ENCODE assay signal across 15 mouse cellular contexts in genomic region chr11:59239428-59239785, GRCm38 (mm10). TPM values are rescaled to one million over a fixed set of nuclear protein-coding genes. Genes with fewer than 3 reads are reported as not detected.
DNase-seq lines count a peak whose midpoint lies in the region; ATAC-seq lines count a peak whose summit lies in the region.
"Had no signal": no experiment of that assay in that cellular context is flagged by ENCODE, and none has a peak within 500 bp of the region (broad histone marks: within the 10 kb centered on the region; RNA-seq: fewer than 3 reads in every experiment).

No protein-coding gene starts in this region.

- H3K4me3 ChIP-seq in kidney, embryonic 14.5 days (ENCODE audit: low read length): no peak overlapping the region
- H3K4me3 ChIP-seq in kidney, embryonic 15.5 days (replicated peaks): no peak overlapping the region
- no peak overlapping the region for H3K4me3 ChIP-seq in embryonic facial prominence, embryonic 12.5 days
- no peak overlapping the region for H3K4me3 ChIP-seq in hindbrain, embryonic 12.5 days
- H3K4me3 ChIP-seq in midbrain, embryonic 16.5 days (ENCODE audit: low read depth, low read length): no peak overlapping the region
- H3K4me3 ChIP-seq: erythroblast, embryonic 14.5 days; gastrocnemius, adult 2 months had no signal

- H3K27ac ChIP-seq in kidney, embryonic 14.5 days (ENCODE audit: low read depth, low read length): no peak overlapping the region
- H3K27ac ChIP-seq in kidney, embryonic 15.5 days: no peak overlapping the region
- H3K27ac ChIP-seq in embryonic facial prominence, embryonic 12.5 days: no peak overlapping the region
- H3K27ac ChIP-seq in hindbrain, embryonic 12.5 days: no peak overlapping the region
- H3K27ac ChIP-seq in midbrain, embryonic 16.5 days (ENCODE audit: low read length): no peak overlapping the region
- H3K27ac ChIP-seq: gastrocnemius, adult 2 months; liver, embryonic 14.5 days had no signal

- H3K27me3 ChIP-seq in kidney, embryonic 14.5 days (ENCODE audit: control insufficient read depth, insufficient read depth, low read length): peaks cover 18% of the 10 kb centered on the region; the same call in 1 of the 2 replicates
- H3K27me3 ChIP-seq in kidney, embryonic 15.5 days: peaks cover 33% of the 10 kb centered on the region
- peaks cover 18% of the 10 kb centered on the region; the same call in 1 of the 2 replicates for H3K27me3 ChIP-seq in embryonic facial prominence, embryonic 12.5 days
- peaks cover 37% of the 10 kb centered on the region for H3K27me3 ChIP-seq in hindbrain, embryonic 12.5 days
- H3K27me3 ChIP-seq in midbrain, embryonic 16.5 days (ENCODE audit: control insufficient read depth, insufficient read depth, low read depth, low read length): no peaks in the 10 kb centered on the region

- no peaks in the 10 kb centered on the region for H3K9me3 ChIP-seq in kidney, embryonic 14.5 days (ENCODE audit: control insufficient read depth, low read length)
- H3K9me3 ChIP-seq in kidney, embryonic 15.5 days (replicated peaks): no peaks in the 10 kb centered on the region
- H3K9me3 ChIP-seq in embryonic facial prominence, embryonic 12.5 days: no peaks in the 10 kb centered on the region
- H3K9me3 ChIP-seq in hindbrain, embryonic 12.5 days (replicated peaks): no peaks in the 10 kb centered on the region
- no peaks in the 10 kb centered on the region for H3K9me3 ChIP-seq in midbrain, embryonic 16.5 days (replicated peaks; ENCODE audit: control insufficient read depth, low read length, poor library complexity, severe bottlenecking)

- H3K4me2 ChIP-seq in kidney, embryonic 14.5 days (replicated peaks; ENCODE audit: low read depth, low read length): no peak overlapping the region
- H3K4me2 ChIP-seq in kidney, embryonic 15.5 days: no peak overlapping the region
- H3K4me2 ChIP-seq in embryonic facial prominence, embryonic 12.5 days (replicated peaks): no peak overlapping the region
- no peak overlapping the region for H3K4me2 ChIP-seq in hindbrain, embryonic 12.5 days (replicated peaks)
- H3K4me2 ChIP-seq in midbrain, embryonic 16.5 days (ENCODE audit: low read length): no peak overlapping the region

- H3K4me1 ChIP-seq in kidney, embryonic 14.5 days (ENCODE audit: control insufficient read depth, insufficient read depth, low read length): no peaks in the 10 kb centered on the region
- peaks cover 15% of the 10 kb centered on the region; the same call in 1 of the 2 replicates for H3K4me1 ChIP-seq in kidney, embryonic 15.5 days
- H3K4me1 ChIP-seq in embryonic facial prominence, embryonic 12.5 days: peaks cover 8% of the 10 kb centered on the region
- peaks cover 16% of the 10 kb centered on the region for H3K4me1 ChIP-seq in hindbrain, embryonic 12.5 days
- peaks cover 9% of the 10 kb centered on the region for H3K4me1 ChIP-seq in midbrain, embryonic 16.5 days (ENCODE audit: control insufficient read depth, insufficient read depth, low read length)

- ATAC-seq in kidney, embryonic 14.5 days (ENCODE audit: low FRiP score, low TSS enrichment): peak; percentile 32
- ATAC-seq in kidney, embryonic 15.5 days (replicated peaks; ENCODE audit: low FRiP score): no peak
- ATAC-seq in embryonic facial prominence, embryonic 12.5 days (ENCODE audit: insufficient number of reproducible peaks, insufficient read depth, low FRiP score, low TSS enrichment): peak; percentile 47; the same call in 1 of the 2 replicates
- peak; percentile 22; the same call in 1 of the 2 replicates for ATAC-seq in hindbrain, embryonic 12.5 days (ENCODE audit: low FRiP score)
- ATAC-seq in midbrain, embryonic 16.5 days: peak; percentile 3; the same call in 1 of the 2 replicates
- ATAC-seq: activated CD4-positive, CD25-positive, alpha-beta regulatory T cell, adult 4 months; CD4-positive, CD25-positive, alpha-beta regulatory T cell, adult 4 months had no signal

- H3K36me3 ChIP-seq in kidney, embryonic 14.5 days (ENCODE audit: control insufficient read depth, insufficient read depth, low read length): no peaks in the 10 kb centered on the region
- H3K36me3 ChIP-seq in kidney, embryonic 15.5 days: no peaks in the 10 kb centered on the region
- H3K36me3 ChIP-seq in embryonic facial prominence, embryonic 12.5 days: no peaks in the 10 kb centered on the region
- no peaks in the 10 kb centered on the region for H3K36me3 ChIP-seq in hindbrain, embryonic 12.5 days
- no peaks in the 10 kb centered on the region for H3K36me3 ChIP-seq in midbrain, embryonic 16.5 days (ENCODE audit: control insufficient read depth, insufficient read depth, low read length)

- 55% methylated on average over 4 of the region's 4 CpGs for WGBS in kidney, embryonic 14.5 days
- WGBS in kidney, embryonic 15.5 days: 51% methylated on average over 4 of the region's 4 CpGs
- WGBS in embryonic facial prominence, embryonic 12.5 days: 43% methylated on average over 4 of the region's 4 CpGs
- WGBS in hindbrain, embryonic 12.5 days: 50% methylated on average over 4 of the region's 4 CpGs
- 61% methylated on average over 4 of the region's 4 CpGs for WGBS in midbrain, embryonic 16.5 days

- no peak overlapping the region for H3K9ac ChIP-seq in kidney, embryonic 14.5 days (ENCODE audit: low read depth, low read length)
- no peak overlapping the region for H3K9ac ChIP-seq in kidney, embryonic 15.5 days
- H3K9ac ChIP-seq in embryonic facial prominence, embryonic 12.5 days: no peak overlapping the region
- no peak overlapping the region for H3K9ac ChIP-seq in hindbrain, embryonic 12.5 days
- H3K9ac ChIP-seq in midbrain, embryonic 16.5 days (ENCODE audit: low read depth, low read length): 0 out of 2 replicates have a peak overlapping the region, but pooled peaks have one; percentile 34
- H3K9ac ChIP-seq: liver, embryonic 14.5 days had no signal

- no peak for DNase-seq in adrenal gland, adult 8-10 months
- DNase-seq in testis, postnatal 10 days (ENCODE audit: low spot score): no peak

RNA-seq across cellular contexts. Expression of gene Arf1, which starts 11.3 kb away (rescaled TPM):
- 544 and 644 TPM in 2 replicates for polyA plus RNA-seq in kidney, embryonic 14.5 days (2014; fragmentation: Nextera tagmentation; extraction: Ambion mirVana)
- 700 and 709 TPM in 2 replicates for polyA plus RNA-seq in kidney, embryonic 15.5 days (2015; fragmentation: Nextera tagmentation; extraction: Ambion mirVana)
- 637 TPM in 2 replicates for polyA plus RNA-seq in embryonic facial prominence, embryonic 12.5 days (2016; fragmentation: Nextera tagmentation; extraction: Ambion mirVana)
- 590 and 625 TPM in 2 replicates for polyA plus RNA-seq in hindbrain, embryonic 12.5 days (2016; fragmentation: Nextera tagmentation; extraction: Ambion mirVana)
- polyA plus RNA-seq in midbrain, embryonic 16.5 days (2015; fragmentation: Nextera tagmentation; extraction: Ambion mirVana): 644 and 651 TPM in 2 replicates
- total RNA-seq in adrenal gland, adult 8-10 months (2022): 100 to 1,000 TPM; 408 to 506 (median 446) TPM

RNA-seq across cellular contexts. Expression of gene 2310033P09Rik, which starts 31.3 kb away (rescaled TPM):
- 36.9 and 41.8 TPM in 2 replicates for polyA plus RNA-seq in kidney, embryonic 14.5 days (2014; fragmentation: Nextera tagmentation; extraction: Ambion mirVana)
- 32.5 and 36.4 TPM in 2 replicates for polyA plus RNA-seq in kidney, embryonic 15.5 days (2015; fragmentation: Nextera tagmentation; extraction: Ambion mirVana)
- polyA plus RNA-seq in embryonic facial prominence, embryonic 12.5 days (2016; fragmentation: Nextera tagmentation; extraction: Ambion mirVana): 36.2 and 40.5 TPM in 2 replicates
- 29.6 and 31.9 TPM in 2 replicates for polyA plus RNA-seq in hindbrain, embryonic 12.5 days (2016; fragmentation: Nextera tagmentation; extraction: Ambion mirVana)
- polyA plus RNA-seq in midbrain, embryonic 16.5 days (2015; fragmentation: Nextera tagmentation; extraction: Ambion mirVana): 25.0 and 25.2 TPM in 2 replicates
- 10 to 100 TPM; 25.8 to 31.2 (median 29.6) TPM for total RNA-seq in adrenal gland, adult 8-10 months (2022)

RNA-seq across cellular contexts. Expression of gene Mrpl55, which starts 37.1 kb away (rescaled TPM):
- 113 and 128 TPM in 2 replicates for polyA plus RNA-seq in kidney, embryonic 14.5 days (2014; fragmentation: Nextera tagmentation; extraction: Ambion mirVana)
- polyA plus RNA-seq in kidney, embryonic 15.5 days (2015; fragmentation: Nextera tagmentation; extraction: Ambion mirVana): 99.6 and 102 TPM in 2 replicates
- 90.9 and 98.5 TPM in 2 replicates for polyA plus RNA-seq in embryonic facial prominence, embryonic 12.5 days (2016; fragmentation: Nextera tagmentation; extraction: Ambion mirVana)
- polyA plus RNA-seq in hindbrain, embryonic 12.5 days (2016; fragmentation: Nextera tagmentation; extraction: Ambion mirVana): 76.1 and 84.6 TPM in 2 replicates
- polyA plus RNA-seq in midbrain, embryonic 16.5 days (2015; fragmentation: Nextera tagmentation; extraction: Ambion mirVana): 80.3 and 91.1 TPM in 2 replicates
- total RNA-seq in adrenal gland, adult 8-10 months (2022): 10 to 100 TPM; 46.0 to 53.6 (median 47.1) TPM

RNA-seq across cellular contexts. Expression of gene Guk1, which starts 47.4 kb away (rescaled TPM):
- polyA plus RNA-seq in kidney, embryonic 14.5 days (2014; fragmentation: Nextera tagmentation; extraction: Ambion mirVana): 132 and 149 TPM in 2 replicates
- 117 and 120 TPM in 2 replicates for polyA plus RNA-seq in kidney, embryonic 15.5 days (2015; fragmentation: Nextera tagmentation; extraction: Ambion mirVana)
- 124 and 125 TPM in 2 replicates for polyA plus RNA-seq in embryonic facial prominence, embryonic 12.5 days (2016; fragmentation: Nextera tagmentation; extraction: Ambion mirVana)
- polyA plus RNA-seq in hindbrain, embryonic 12.5 days (2016; fragmentation: Nextera tagmentation; extraction: Ambion mirVana): 107 and 112 TPM in 2 replicates
- 242 and 261 TPM in 2 replicates for polyA plus RNA-seq in midbrain, embryonic 16.5 days (2015; fragmentation: Nextera tagmentation; extraction: Ambion mirVana)
- total RNA-seq in adrenal gland, adult 8-10 months (2022): 10 to 100 TPM; 67.1 to 80.4 (median 72.1) TPM

RNA-seq across cellular contexts. Expression of gene Wnt3a, which starts 51.1 kb away (rescaled TPM):
- not detected in 2 replicates for polyA plus RNA-seq in kidney, embryonic 14.5 days (2014; fragmentation: Nextera tagmentation; extraction: Ambion mirVana)
- polyA plus RNA-seq in kidney, embryonic 15.5 days (2015; fragmentation: Nextera tagmentation; extraction: Ambion mirVana): not detected in 2 replicates
- 1.8 and 2.6 TPM in 2 replicates for polyA plus RNA-seq in embryonic facial prominence, embryonic 12.5 days (2016; fragmentation: Nextera tagmentation; extraction: Ambion mirVana)
- 5.0 and 8.0 TPM in 2 replicates for polyA plus RNA-seq in hindbrain, embryonic 12.5 days (2016; fragmentation: Nextera tagmentation; extraction: Ambion mirVana)
- 0.21 and 0.26 TPM in 2 replicates for polyA plus RNA-seq in midbrain, embryonic 16.5 days (2015; fragmentation: Nextera tagmentation; extraction: Ambion mirVana)
- not detected for total RNA-seq in adrenal gland, adult 8-10 months (2022)
- total RNA-seq: common myeloid progenitor, adult 5-6 weeks; gastrocnemius, adult 2 months; hematopoietic stem cell, adult 5-6 weeks; left cerebral cortex, postnatal 25 days had no signal
- polyA plus RNA-seq: CD4-positive, CD25-positive, alpha-beta regulatory T cell, adult 4 months had no signal
